Mouse (Mus musculus) heart, adult 8-10 months (tissue): ENCODE measurements around the gene Jakmip3. TPM values are rescaled to one million over a fixed set of nuclear protein-coding genes. Genes with fewer than 3 reads are reported as not detected.

Experiments used
- DNase-seq: peaks from one replicate; pipeline ENCODE4 v3.0.0; 2022; ENCODE audit warnings: low spot score
- total RNA-seq, 4 experiments: library from RNA; stranded (reverse); gene quantifications; 2 replicates each; pipeline ENCODE4 v1.2.4; 2022

The Jakmip3 gene
- total RNA-seq, 4 experiments from 2014 or later, result 0.14 to 0.47 (median 0.22) TPM

DNA sequence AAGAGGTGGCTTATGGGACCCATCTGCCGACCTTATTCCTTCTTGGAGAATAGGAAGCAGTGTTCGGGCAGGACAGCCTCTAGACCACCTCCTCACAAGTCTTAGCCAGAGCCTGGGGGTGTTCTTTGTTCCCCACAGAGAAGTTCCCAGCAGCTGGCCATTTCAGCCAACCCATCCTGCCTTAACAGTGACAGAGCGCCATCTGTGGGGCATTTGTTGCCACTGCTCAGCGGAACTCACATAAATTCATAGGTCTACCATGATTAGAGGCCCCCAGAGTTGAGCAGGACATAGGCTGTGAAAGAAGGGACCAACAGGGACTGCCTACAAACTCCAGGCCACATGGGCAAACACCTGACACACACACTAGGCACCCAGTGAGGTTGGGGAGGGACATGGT, 122.9 kb downstream of the Jakmip3 start:
- DNase-seq, result no peak

- peak; percentile 41 for DNase-seq
These were observed 127.7 kb downstream of the Jakmip3 start for GRCm38 (mm10) chr7:139068182-139068623.

DNA sequence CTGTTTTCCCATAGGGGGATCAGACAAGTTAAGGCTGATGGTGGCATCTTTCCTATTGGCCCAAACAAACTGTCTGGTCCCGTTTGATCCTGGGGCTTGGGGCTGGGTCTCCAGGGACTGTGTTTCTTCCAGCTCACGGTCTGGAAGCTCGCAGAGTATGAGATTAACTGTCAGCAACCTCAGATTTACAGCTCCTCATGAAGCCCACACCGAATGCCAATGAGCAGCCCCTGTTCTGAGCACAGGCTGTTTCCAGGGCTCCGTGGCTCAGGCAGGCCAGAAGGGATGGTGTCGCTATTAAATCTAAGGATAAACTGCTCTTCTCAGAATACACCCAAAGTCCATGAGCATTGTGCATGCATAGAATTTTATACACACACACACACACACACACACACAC, 133.7 kb downstream of the Jakmip3 start:
- DNase-seq, result no peak

- no peak for DNase-seq
These were observed 134.7 kb downstream of the Jakmip3 start for GRCm38 (mm10) chr7:139075054-139075794.

GRCm38 (mm10) chr7:139077283-139077682, 136.8 kb downstream of the Jakmip3 start:
- DNase-seq, result no peak

- DNase-seq, result no peak
These were observed 137.7 kb downstream of the Jakmip3 start for GRCm38 (mm10) chr7:139078181-139078580.

- DNase-seq, result no peak
These were observed 138.6 kb downstream of the Jakmip3 start for GRCm38 (mm10) chr7:139079141-139079540.

- DNase-seq, result no peak
These were observed 140.2 kb downstream of the Jakmip3 start for GRCm38 (mm10) chr7:139080714-139081113.

DNA sequence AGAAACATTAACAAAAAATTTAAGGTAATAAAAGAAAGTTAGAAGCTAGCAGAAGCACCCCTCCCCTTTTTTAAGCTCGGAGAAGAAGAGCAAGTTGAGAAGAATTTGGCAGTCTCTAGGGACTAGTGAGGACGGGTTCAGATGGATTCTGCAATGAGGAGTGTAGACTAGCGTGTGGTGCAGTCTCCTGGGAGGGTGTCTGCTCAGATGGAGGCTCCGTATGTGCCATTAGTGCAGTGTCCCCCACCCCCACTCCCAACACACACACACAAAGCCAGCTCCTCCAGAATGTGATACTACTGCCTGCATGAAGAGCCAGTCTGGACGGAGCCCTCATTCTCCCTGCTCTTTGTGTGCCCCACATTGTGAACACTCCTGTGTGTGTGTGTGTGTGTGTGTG, 140.6 kb downstream of the Jakmip3 start:
- no peak for DNase-seq

DNA sequence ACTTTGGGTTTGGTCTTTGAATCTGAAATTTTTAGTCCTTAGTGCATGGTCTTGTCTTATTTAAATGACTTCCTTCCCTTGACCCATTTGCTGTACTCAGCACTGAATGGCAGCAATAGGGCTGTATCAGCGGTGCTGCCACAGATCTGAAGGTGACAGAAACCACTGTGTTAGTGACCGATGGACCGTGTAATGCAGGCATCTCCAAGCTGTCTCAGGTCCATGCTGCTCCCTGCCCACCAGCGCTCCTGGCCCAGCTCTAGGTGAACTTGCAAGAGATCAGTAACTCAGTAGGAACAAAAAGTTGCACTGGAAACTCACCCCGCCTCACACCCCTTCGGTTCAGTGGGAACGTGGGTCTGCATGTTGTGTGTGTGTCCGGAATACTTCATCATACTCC, 141.8 kb downstream of the Jakmip3 start:
- no peak for DNase-seq

DNA sequence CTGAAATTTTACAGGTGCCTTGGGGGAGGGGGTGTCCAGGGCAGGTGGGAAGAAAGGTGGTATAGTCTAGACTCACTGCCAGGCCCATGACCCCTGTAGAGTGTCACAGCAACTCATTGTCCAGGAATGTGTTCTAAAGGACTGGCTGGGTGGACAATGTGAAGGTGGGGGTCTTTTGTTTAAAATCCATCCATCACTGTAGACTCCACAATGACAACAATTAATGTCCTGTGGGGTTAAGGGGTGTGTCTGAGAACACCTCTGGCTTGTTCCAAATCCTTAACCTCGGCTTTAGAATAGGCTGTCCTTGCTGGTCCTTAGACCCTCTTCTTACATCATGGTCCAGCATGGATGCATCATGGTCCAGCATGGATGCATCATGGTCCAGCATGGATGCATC, 143.8 kb downstream of the Jakmip3 start:
- DNase-seq, result no peak

DNA sequence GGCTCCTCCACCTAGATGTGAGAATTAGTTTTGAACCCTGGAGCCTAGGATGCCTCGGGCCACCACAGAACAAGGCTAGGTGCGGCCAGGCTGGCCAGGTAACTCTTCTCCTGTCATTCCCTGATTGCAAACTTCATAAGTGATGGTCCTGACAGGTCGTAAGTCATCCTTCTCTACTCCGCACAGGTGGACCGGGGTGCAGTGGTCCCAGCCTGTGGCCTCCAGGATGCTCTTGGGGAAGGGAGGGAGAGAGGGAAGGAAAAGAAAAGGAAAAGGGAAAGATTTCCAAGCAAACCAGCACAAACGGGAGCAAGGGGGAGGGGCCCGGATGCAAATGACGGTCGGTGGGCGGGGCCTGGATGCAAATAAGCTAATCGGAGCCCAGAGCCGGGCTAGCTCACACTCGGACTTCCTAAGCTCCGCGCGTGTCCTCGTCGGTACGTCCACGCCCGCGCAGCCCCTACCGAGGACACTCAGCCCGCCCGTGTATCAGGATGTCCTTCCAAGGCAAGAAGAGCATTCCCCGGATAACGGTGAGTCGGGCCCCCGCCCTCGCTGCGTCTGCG, 145.2 kb downstream of the Jakmip3 start, which contains the start of gene Dpysl4:
TSS of gene Dpysl4 (plus strand) at position 373 of the 566 bp plus-strand sequence.
- peak; percentile 11 for DNase-seq

DNA sequence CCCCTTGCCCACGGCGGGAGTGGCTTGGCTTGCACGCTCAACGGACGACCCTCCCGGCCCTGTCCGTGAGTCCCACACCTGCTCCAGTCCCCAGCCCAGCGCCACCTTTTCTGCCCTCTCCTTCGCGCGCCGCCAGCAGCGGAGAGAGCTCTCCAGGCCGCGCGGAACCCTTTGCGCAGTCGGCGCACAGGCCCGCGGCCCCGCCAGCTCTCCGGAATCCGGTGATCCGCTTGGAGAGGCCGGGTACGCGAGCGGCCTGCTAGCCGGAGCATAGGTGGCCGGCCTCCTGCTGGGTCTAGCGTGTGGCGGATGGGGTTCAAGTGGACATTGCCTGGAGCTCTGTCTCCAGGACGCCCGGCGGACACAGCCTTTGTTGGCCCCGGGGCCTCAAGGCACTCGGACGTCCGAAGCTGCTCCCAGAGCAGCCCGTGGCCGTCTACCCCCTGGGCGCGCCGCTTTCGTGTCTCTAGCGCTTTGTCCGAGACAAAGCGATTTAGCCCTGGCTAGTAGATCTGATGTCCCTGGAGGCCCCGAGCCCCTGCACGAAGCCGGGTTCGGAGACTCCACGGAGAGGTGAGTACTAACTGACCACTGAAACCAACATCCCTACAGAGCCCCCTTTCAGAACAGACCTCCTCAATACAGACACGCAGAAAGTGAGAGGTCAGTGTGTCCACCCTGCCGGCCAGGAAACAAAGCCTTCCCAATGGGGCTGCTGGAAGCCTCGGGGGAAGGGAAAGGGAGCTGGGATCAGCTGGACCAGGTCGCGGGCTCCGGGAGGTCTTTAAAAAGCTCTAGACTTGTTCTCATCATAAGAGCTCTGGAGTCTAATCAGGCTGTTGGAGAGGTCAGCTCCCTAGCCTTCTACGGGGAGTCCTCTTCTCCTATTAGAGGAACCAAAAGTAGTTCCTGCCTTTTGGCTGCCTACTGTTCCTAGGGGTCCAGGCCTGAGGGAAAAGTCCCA, 145.9 kb downstream of the Jakmip3 start:
- no peak for DNase-seq

DNA sequence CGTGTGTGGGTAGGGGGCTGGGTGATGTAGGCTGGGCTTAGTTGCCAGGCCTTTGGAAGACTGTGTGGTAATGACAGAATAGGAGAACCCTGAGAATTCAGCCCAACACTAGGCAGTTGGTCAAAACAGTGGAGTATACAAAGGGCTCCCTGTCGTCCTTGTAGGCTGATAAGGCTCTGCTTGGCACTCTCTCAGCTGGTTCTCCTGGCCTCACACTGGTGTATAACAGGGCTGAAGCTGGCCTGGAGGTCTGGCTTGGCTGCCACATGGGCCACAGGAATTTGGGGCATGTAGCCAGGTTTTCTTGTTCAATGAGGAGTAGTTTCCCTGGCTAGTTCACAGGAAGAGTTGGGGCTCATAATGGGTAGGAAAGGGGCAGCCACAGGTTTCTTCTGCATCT, 147.3 kb downstream of the Jakmip3 start:
- peak; percentile 44 for DNase-seq

DNA sequence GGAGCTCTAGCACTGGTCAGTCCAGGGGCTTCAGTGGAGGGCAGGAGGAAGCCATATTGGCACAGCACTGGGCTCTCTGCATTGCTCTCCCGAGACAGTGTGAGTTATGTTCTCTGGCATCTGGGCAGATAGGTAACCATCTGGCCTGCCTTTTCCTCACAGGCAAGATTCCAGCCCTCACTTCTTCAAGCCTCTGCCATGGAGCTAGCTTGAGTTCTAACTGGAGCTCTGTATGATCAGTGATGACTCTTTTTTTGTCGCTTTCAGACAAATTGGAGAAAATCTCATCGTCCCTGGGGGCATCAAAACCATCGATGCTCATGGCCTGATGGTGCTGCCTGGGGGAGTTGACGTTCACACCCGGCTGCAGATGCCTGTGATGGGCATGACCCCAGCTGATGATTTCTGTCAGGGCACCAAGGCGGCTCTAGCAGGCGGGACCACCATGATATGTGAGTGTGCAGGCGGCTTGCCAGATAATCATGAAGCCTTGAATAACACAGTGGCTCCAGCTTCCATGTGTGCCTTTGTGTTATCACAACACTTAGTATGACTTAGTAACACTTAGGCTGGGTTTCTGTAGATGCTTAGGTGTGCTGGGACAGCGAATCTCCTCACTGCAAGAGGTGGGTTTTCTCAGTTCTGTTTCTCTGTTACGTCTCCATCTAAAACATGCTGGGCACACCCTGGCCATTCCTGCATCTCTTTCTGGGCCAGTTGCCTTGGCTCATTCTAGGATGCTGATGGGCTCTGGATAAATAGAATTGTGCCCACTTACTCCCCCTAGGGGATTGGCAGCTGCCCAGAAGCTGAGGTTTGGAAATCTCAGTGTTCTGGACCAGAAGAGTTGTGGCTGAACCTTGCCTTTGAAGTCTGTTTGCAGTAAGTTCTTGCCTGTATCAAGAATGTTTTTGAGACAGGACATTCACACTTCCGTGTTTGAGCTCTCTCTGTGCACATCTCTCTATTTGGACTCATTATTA, 149.7 kb downstream of the Jakmip3 start:
- DNase-seq, result no peak

DNA sequence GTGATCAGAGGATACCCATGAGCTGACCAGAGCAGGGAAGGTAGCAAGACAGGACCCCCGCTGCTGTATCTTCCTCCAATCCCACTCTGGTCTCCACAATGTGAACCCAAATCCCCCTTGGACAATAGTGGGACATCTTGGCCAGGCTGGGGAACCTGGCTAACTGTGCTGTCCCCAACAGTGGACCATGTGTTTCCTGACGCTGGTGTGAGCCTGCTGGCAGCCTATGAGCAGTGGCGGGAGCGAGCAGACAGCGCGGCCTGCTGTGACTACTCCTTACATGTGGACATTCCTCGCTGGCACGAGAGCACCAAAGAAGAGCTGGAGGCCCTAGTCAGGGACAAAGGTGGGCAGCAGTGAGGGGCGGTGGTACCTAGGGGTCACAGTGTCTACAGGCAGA, 151.2 kb downstream of the Jakmip3 start:
- no peak for DNase-seq

DNA sequence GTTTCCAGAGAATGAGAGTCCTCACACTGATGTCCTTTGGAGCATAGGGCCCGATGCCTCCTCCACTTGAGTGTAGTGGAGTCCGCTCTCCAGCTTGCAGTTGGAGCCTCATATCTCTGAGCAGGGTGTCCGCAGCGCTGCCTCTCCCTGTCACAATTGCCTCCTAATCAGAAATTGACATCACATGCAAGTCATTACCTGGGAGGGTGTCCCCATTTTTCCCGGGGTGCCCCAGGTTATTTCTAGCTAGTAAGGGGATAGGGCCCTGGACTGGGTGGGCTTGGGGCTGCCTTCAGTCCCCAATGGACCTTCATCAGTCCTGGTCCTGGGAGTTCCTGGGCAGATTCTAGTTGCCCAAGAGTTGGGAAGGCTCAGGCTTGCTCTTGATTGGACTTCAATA, 152.1 kb downstream of the Jakmip3 start:
- DNase-seq, result no peak

- no peak for DNase-seq
These were observed 152.6 kb downstream of the Jakmip3 start for GRCm38 (mm10) chr7:139093124-139093523.

- no peak for DNase-seq
These were observed 153.3 kb downstream of the Jakmip3 start for GRCm38 (mm10) chr7:139093781-139094180.

DNA sequence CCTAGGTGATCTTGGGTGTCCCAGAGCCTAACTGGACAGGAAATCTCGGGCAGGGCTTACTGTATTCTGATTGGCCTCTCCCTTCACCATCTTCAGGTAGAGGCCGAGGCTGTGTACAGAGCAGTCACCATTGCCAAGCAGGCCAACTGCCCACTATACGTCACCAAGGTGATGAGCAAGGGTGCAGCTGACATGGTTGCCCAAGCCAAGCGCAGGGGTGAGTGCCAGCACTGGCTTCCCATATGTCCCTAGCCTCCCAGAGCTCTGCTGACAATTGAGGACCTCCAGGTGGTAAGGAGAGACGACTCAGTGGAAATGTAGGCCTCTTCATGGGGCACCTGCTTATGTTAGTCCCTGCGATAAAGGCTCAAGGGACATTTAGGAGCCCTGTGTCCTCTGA, 154.2 kb downstream of the Jakmip3 start:
- DNase-seq, result no peak

DNA sequence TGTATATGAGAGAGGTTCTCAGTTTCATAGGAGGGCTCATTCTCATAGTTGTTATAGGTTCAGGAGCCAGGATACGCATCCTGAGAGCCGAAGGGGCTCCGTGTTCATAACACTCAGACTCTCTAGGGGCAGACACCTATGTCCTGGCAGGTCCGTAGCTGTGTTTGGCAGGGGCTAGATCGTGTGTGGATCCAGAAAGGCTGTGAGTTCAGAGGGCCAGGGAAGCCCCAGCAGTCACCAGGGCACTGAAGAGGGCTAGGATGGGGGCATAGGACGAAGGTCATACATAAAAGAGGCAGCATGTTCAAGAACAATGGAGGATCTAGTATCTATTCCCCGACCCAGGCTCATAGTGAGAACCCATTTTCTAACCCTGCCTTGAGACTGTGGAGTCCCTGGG, 154.8 kb downstream of the Jakmip3 start:
- DNase-seq, result no peak
